Mouse (Mus musculus): ENCODE results near the gene Cep350. TPM values are rescaled to one million over a fixed set of nuclear protein-coding genes. Genes with fewer than 3 reads are reported as not detected.
"Not testable (repeated sequence)": the region's sequence is repeated elsewhere in the genome, so short reads cannot be mapped to it uniquely, and the experiment has no call there.

Gene Cep350
- total RNA-seq, 2 experiments from 2014 or later: 41.8 to 49.7 TPM

DNA sequence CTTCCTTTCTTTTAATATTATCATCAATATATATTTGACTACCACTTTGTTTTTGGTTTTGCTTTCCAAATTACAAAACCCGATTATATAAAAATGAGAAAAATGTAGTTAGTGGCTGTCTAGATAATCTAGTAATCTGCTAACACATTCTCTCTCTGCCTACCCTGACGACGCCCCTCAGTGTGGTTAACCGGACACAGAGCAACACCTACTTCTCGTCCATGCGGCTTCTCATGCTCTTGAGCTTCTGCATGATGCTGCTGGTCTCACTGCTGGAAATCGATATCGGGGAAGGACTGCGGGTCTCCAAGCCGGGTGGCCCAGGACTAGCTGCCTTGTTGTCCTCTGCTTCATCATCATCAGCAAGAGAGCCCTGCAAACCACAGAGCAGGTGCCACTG is 78.7 kb downstream of the Cep350 start:
- DNase-seq (ENCODE audit: extremely low spot score in 1 of 2, low spot score in 1 of 2): no peak

GRCm38 (mm10) chr1:155886846-155887245 is 86.2 kb downstream of the Cep350 start:
- DNase-seq (ENCODE audit: extremely low spot score in 1 of 2, low spot score in 1 of 2): no peak

DNA sequence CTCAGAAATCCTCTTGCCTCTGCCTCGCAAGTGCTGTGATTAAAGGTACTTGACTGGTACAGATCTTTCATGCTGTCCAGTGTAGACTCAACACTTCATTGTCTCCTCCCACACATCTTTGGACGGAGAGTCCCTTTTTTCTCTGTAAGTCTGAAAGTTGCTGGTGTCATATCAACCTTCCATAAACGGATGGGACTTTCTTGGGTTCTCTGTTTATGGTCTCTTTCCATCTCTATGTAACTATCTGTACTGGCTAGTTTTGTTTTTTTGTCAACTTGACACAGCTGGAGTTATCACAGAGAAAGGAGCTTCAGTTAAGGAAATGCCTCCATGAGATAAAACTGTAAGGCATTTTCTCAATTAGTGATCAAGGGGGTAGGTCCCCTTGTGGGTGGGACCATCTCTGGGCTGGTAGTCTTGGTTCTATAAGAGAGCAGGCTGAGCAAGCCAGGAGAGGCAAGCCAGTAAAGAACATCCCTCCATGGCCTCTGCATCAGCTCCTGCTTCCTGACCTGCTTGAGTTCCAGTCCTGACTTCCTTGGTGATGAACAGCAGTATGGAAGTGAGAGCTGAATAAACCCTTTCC is 90.3 kb downstream of the Cep350 start:
- DNase-seq (ENCODE audit: extremely low spot score in 1 of 2, low spot score in 1 of 2): not testable (repeated sequence)

DNA sequence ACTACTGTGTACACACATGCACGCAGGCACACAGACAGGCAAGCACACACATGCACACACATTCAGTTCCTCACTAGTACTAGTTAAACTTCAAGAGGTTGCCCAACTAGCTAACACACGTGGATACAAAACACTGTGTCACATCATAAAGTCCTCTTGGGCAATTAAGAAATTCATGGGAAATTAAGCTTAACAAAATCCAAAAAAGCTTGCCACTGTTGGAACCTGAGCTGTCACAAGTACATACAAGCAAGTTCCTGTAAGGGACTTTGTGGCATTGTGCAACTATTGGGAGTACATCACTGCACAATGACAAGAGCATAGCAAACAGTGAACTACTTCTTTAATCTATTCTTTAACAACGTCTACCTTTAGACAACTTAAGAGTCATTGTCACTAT is 93.5 kb downstream of the Cep350 start:
- DNase-seq (ENCODE audit: extremely low spot score in 1 of 2, low spot score in 1 of 2): no peak

- DNase-seq (ENCODE audit: extremely low spot score in 1 of 2, low spot score in 1 of 2): no peak
Measured at GRCm38 (mm10) chr1:155862967-155863366, 110.1 kb downstream of the Cep350 start.

DNA sequence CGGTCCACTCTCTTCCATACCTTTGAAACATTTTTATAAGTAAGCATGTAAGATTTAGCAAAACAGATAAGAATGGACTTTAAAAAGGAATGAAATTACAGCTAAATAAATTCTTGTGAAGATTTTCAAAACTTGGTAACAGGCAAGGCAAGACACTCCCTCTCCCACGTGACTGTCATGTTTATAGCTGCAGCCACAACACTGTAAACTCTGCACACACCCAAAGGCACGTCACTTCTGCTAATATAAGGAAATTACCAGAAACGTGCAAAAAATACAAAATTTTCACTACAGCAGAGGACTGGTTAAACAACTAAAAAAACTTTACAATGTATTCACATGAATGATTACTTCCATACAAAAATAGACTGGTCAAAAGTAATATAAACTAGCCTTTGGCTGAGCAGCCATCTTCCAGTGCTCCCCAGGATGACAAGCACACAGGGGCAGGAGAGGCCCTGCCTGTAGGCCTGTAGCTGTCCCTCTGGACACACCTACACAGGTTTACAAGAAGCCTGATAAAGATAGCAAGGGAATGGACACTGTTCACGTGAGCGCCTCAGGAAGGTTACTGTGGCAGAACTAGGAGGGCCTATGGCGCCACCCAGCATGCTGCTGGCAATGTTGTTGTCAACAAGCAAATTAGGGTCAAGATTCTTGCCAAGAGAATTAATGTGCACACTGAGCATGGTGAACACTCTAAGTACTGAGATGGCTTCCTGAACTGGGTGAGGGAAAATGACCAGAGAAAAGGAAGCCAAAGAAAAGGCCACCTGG is 117.9 kb downstream of the Cep350 start:
- no peak for DNase-seq (ENCODE audit: extremely low spot score in 1 of 2, low spot score in 1 of 2)

GRCm38 (mm10) chr1:155853009-155853408 is 120.0 kb downstream of the Cep350 start:
- DNase-seq (ENCODE audit: extremely low spot score in 1 of 2, low spot score in 1 of 2): no peak

GRCm38 (mm10) chr1:155844235-155844634 is 128.8 kb downstream of the Cep350 start:
- no peak for DNase-seq (ENCODE audit: extremely low spot score in 1 of 2, low spot score in 1 of 2)

- DNase-seq (ENCODE audit: extremely low spot score in 1 of 2, low spot score in 1 of 2): no peak
Measured at GRCm38 (mm10) chr1:155843538-155843937, 129.5 kb downstream of the Cep350 start.

DNA sequence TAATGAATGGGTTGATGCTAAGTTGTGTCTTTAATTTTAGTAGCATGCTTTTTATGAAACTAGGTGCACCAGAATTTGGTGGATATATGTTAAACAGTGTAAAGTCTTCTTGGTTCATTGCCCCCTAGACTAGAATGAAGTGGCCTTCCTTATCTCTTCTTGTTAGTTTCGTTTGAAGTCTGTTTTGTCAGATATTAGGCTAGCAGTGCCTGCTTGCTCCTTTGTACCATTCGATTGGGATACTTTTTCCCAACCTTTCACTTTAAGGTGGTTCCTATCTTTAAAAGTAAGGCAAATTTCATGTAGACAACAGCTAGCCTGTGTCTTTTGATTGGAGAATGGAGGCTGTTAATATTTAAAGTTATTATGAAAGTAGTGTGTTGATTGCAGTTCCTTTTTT is 137.4 kb downstream of the Cep350 start:
- DNase-seq (ENCODE audit: extremely low spot score in 1 of 2, low spot score in 1 of 2): no peak

DNA sequence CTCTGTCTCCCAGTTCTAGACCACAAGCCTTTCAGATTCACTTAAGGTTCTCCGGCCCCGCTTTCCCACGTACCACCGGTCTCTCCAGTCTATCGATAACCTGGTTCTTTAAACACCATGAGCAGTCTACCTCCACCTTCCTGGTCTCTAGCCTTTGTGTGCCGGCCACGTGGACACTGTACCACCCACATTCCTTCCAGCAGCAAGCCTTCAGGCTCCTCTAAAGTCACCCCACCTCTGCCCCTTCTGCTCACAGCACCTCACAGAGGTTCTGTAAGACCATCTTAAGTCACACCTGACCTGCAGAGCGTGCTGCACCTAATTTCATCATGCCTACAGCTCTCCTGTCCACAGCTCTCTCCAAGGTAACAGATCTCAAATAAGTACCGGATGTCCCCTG is 139.4 kb downstream of the Cep350 start:
- no peak for DNase-seq (ENCODE audit: extremely low spot score in 1 of 2, low spot score in 1 of 2)

- DNase-seq (ENCODE audit: extremely low spot score in 1 of 2, low spot score in 1 of 2): no peak
Measured at GRCm38 (mm10) chr1:155831958-155832357, 141.1 kb downstream of the Cep350 start.

DNA sequence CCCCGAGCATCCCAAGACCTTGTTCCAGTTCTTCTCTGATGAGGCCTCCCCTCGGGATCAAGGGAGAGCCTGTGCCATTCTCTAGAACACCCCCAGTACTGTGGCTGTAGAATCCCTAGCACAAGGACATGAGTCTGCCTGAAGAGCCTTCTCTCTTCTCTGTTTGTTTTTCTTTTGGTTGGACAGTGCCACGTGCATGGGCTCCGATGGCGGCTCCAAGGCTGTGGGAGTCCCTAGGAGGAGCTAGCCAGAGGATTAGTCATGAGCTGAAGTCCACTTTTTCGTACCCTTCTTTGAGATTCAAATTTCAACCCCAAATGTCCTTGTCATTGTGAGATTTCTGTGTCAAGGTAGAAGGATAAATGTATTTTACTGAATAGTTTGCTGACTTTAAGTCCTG is 142.2 kb downstream of the Cep350 start:
- no peak for DNase-seq (ENCODE audit: extremely low spot score in 1 of 2, low spot score in 1 of 2)

DNA sequence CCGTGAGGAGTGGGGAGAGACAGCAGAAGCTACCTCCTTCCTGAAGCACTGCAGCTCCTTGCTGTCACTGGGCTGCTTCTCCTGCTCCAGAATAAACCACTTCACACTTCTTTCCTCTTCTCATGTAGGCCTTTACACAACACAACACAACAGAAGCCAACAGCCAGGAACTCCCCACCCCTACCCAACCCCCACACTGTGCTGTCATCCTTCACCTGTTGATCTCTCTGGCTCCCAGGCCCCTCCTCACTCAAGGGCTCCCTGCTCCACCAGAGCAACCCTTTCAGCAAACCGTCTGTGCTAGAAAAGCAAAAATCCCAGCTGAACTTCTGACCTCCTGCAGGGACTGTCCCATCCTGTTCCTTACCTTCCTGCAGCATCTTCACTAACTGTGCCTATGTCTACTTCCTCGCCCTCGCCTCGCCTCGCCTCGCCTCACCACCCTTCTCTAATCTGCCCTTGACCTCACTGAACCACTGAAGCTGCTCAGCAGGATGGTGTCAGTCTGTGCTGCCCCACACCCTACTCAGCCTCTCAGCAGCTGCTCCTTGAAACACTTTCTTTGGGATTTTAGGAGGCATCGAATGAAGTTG is 145.3 kb downstream of the Cep350 start:
- DNase-seq (ENCODE audit: extremely low spot score in 1 of 2, low spot score in 1 of 2): no peak

DNA sequence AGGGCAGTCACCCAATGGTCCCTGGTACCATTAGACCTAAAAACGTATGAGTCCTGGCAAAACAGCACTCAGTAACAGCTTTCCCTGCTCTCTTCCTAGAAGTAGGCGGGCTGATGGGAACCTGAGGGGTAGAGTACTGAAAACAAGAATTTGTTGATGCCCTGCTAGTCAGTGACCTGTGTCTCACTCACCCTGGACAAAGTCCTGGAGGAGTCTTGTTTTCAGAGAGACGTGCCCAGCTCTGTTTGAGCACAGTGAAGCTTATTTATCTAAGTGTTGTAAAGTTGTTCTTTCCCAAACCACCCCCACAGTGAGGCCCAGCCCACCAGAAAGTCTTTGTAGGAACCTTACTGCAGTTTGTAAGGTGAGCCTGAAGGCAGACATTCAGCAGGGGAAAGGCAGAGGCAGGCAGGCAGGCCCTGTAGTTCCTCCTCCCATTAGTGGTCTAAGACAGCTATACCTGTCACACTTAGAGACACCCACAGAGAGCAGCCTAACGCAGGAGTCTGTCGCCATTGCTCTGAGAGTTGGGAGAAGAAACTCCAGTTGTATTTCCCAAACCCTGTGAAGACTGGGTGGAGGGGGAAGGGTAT is 146.2 kb downstream of the Cep350 start:
- no peak for DNase-seq (ENCODE audit: extremely low spot score in 1 of 2, low spot score in 1 of 2)

DNA sequence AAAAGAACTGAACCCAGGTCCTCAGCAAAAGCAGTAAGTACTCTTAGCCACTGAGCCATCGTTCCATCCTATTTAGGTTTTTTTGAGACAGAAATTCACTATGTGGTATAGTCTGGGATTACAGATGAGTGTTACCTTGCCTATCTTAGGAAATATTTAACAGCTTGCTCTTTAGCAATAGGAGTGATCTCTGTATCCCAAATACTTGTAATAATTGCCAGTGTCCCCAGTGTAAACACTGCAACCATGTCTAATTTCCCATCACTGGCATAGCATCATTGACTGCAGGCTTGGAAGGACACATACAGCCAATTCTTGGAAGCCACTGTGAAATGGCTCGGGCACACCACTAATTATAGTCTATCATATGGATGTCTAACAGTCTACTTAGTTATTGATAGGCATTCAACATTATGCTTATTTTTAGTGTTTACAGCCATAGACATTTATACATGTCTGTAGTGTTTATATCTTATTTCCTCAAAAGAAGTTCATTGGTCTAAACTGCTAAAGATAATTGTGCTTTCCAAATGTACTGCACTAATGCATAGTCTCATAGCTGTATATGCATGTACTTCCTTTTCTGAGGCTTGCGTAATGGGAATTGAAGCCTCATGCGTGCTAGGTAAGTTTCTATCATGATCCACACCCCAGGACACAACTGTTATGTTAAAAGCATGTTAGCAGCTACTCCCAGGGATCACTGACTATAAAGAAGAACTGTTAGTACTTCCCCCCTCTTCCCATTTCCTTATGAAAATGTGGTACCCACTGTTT is 146.9 kb downstream of the Cep350 start:
- no peak for DNase-seq (ENCODE audit: extremely low spot score in 1 of 2, low spot score in 1 of 2)

DNA sequence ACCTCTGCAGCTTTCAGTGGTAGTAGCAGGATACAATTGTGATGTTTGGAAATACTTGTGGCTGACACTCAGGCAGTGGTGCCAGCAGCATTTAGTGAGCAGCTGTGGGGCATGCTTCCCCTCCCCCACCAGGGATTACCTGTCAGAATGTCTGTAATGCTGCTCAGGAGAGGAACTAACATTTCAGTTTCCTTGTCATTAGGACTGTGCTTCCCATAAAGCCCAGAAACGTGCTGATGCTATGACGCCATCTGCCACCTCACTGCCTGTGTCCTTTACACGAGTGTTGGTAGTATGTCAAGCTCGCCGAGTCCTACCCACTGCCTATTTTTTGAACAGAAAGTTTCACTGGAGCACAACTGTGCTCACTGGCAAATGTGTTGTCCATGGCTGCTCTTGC is 152.4 kb downstream of the Cep350 start:
- DNase-seq (ENCODE audit: extremely low spot score in 1 of 2, low spot score in 1 of 2): no peak

GRCm38 (mm10) chr1:155816167-155816566 is 156.9 kb downstream of the Cep350 start:
- no peak for DNase-seq (ENCODE audit: extremely low spot score in 1 of 2, low spot score in 1 of 2)

- DNase-seq (ENCODE audit: extremely low spot score in 1 of 2, low spot score in 1 of 2): peak; percentile 70 to 72
Measured at GRCm38 (mm10) chr1:155812581-155813499, 160.2 kb downstream of the Cep350 start, which contains the start of gene Qsox1. Qsox1 (minus strand) TSS chr1:155812889.
